ENCODE assay signal across 31 mouse cellular contexts in genomic region chr1:175529858-175530257, GRCm38 (mm10). TPM values are rescaled to one million over a fixed set of nuclear protein-coding genes. Genes with fewer than 3 reads are reported as not detected.
A peak's percentile ranks its signal among the peaks of the same experiment; 100 is the strongest.
DNase-seq lines count a peak whose midpoint lies in the region; ATAC-seq lines count a peak whose summit lies in the region.
"Had no signal": no experiment of that assay in that cellular context is flagged by ENCODE, and none has a peak within 500 bp of the region (broad histone marks: within the 10 kb centered on the region; RNA-seq: fewer than 3 reads in every experiment).

No protein-coding gene starts in this region.

- H3K4me3 ChIP-seq in kidney, embryonic 15.5 days (replicated peaks) = no peak overlapping the region
- H3K4me3 ChIP-seq in liver, embryonic 12.5 days = no peak overlapping the region
- H3K4me3 ChIP-seq: forebrain, embryonic 13.5 days; hindbrain, embryonic 10.5 days; hindbrain, embryonic 15.5 days; liver, embryonic 13.5 days had no signal

- no peak overlapping the region for H3K4me2 ChIP-seq in kidney, embryonic 15.5 days
- H3K4me2 ChIP-seq in liver, embryonic 12.5 days = no peak overlapping the region
- H3K4me2 ChIP-seq: forebrain, embryonic 13.5 days; hindbrain, embryonic 15.5 days; liver, embryonic 13.5 days; lung, embryonic 14.5 days; midbrain, embryonic 11.5 days had no signal

- ATAC-seq in kidney, embryonic 15.5 days (replicated peaks; ENCODE audit: low FRiP score) = peak; percentile 84
- ATAC-seq in liver, embryonic 12.5 days = peak; percentile 32; the same call in 1 of the 2 replicates
- ATAC-seq: activated CD4-positive, CD25-positive, alpha-beta regulatory T cell, adult 4 months; forebrain, embryonic 13.5 days; inflammation-experienced regulatory T-cells, adult 6 months; midbrain, embryonic 16.5 days had no signal

- whole genome bisulfite sequencing in kidney, embryonic 15.5 days = 14% methylated on average over 1 of the region's 1 CpGs
- 24% methylated on average over 1 of the region's 1 CpGs for WGBS in liver, embryonic 12.5 days (ENCODE audit: insufficient replicate concordance)

- no peaks in the 10 kb centered on the region for H3K36me3 ChIP-seq in kidney, embryonic 15.5 days
- H3K36me3 ChIP-seq in liver, embryonic 12.5 days = no peaks in the 10 kb centered on the region
- H3K36me3 ChIP-seq: hindbrain, embryonic 10.5 days; hindbrain, embryonic 15.5 days; liver, embryonic 13.5 days had no signal

- DNase-seq in kidney, adult 11 months = no peak
- DNase-seq in adrenal gland, adult 8-10 months = peak; percentile 38
- peak; percentile 12 for DNase-seq in adrenal gland, postnatal 10 days
- no peak for DNase-seq in right cerebral cortex, postnatal 4 days
- no peak for DNase-seq in T-cell, adult 2 months (ENCODE audit: low spot score)
- DNase-seq in lung, postnatal 36 days = no peak
- DNase-seq: B cell, adult 2 months; cerebellum, adult 18-20 months; cerebellum, postnatal 10 days; gastrocnemius, postnatal 10 days; heart, postnatal 14 days; kidney, adult 2 months; kidney, postnatal 14 days; liver, embryonic 13.5 days; lung, embryonic 14.5 days; lung, postnatal 14 days; retina, postnatal 1 day; right cerebral cortex, postnatal 14 days; spleen, adult 18-20 months had no signal

- H3K9me3 ChIP-seq in kidney, embryonic 15.5 days (replicated peaks) = no peaks in the 10 kb centered on the region
- no peaks in the 10 kb centered on the region for H3K9me3 ChIP-seq in liver, embryonic 12.5 days (replicated peaks)
- H3K9me3 ChIP-seq: forebrain, embryonic 13.5 days; hindbrain, embryonic 10.5 days; hindbrain, embryonic 15.5 days; liver, embryonic 13.5 days had no signal

- H3K27ac ChIP-seq in kidney, embryonic 15.5 days = no peak overlapping the region
- H3K27ac ChIP-seq in liver, embryonic 12.5 days = no peak overlapping the region
- H3K27ac ChIP-seq: forebrain, embryonic 13.5 days; hindbrain, embryonic 10.5 days; hindbrain, embryonic 15.5 days; liver, embryonic 13.5 days; stomach, postnatal 0 days had no signal

- peaks cover 3% of the 10 kb centered on the region; the same call in 1 of the 2 replicates for H3K27me3 ChIP-seq in kidney, embryonic 15.5 days
- H3K27me3 ChIP-seq in liver, embryonic 12.5 days (replicated peaks) = no peaks in the 10 kb centered on the region
- H3K27me3 ChIP-seq: forebrain, embryonic 13.5 days; hindbrain, embryonic 15.5 days; liver, embryonic 13.5 days had no signal

- H3K9ac ChIP-seq in kidney, embryonic 15.5 days = no peak overlapping the region
- H3K9ac ChIP-seq in liver, embryonic 12.5 days = no peak overlapping the region
- H3K9ac ChIP-seq: forebrain, embryonic 13.5 days; hindbrain, embryonic 15.5 days; liver, embryonic 13.5 days; lung, embryonic 14.5 days had no signal

- no peaks in the 10 kb centered on the region for H3K4me1 ChIP-seq in kidney, embryonic 15.5 days
- no peaks in the 10 kb centered on the region for H3K4me1 ChIP-seq in liver, embryonic 12.5 days
- H3K4me1 ChIP-seq: forebrain, embryonic 13.5 days; hindbrain, embryonic 10.5 days; hindbrain, embryonic 15.5 days; liver, embryonic 13.5 days had no signal

RNA-seq across cellular contexts. Expression of gene Rgs7, which starts 37.6 kb away (rescaled TPM):
- polyA plus RNA-seq in kidney, embryonic 15.5 days (2015; fragmentation: Nextera tagmentation; extraction: Ambion mirVana) = 0.53 and 1.5 TPM in 2 replicates
- total RNA-seq in adrenal gland, adult 8-10 months (2022) = 10 to 100 TPM in 3 of 4 experiments, 1 to 10 TPM in 1; 6.8 to 13.3 (median 11.3) TPM
- total RNA-seq in adrenal gland, postnatal 10 days (2021) = 10 to 100 TPM; 20.2 to 21.7 TPM
- polyA plus RNA-seq in liver, embryonic 12.5 days (2016; fragmentation: Nextera tagmentation; extraction: Ambion mirVana) = 0.07 and 0.17 TPM in 2 replicates
- total RNA-seq: megakaryocyte progenitor cell, adult 5-6 weeks; neutrophil, adult 5-6 weeks had no signal
- polyA plus RNA-seq: activated CD4-positive, CD25-positive, alpha-beta regulatory T cell, adult 4 months; inflammation-experienced regulatory T-cells, adult 6 months had no signal

Comparison
In these comparisons a context has a peak if more than half of its experiments do, and no peak if none do; other contexts are left out.
1. DNase-seq: peak in adrenal gland, adult 8-10 months (single experiment) and adrenal gland, postnatal 10 days (single experiment); none in kidney, adult 11 months (single experiment), right cerebral cortex, postnatal 4 days (single experiment), T-cell, adult 2 months (single experiment) and lung, postnatal 36 days (single experiment).